Mouse (Mus musculus) adrenal gland, postnatal 14 days (tissue): ENCODE results near the gene Nek7. TPM values are rescaled to one million over a fixed set of nuclear protein-coding genes. Genes with fewer than 3 reads are reported as not detected.

Source experiments
- DNase-seq: peaks from one replicate; pipeline ENCODE4 v3.0.0; 2021; ENCODE audit warnings: mixed read lengths
- total RNA-seq: library from RNA; stranded (reverse); gene quantifications from 2 replicates; pipeline ENCODE4 v1.2.3, GENCODE M21; 2021

The Nek7 gene
- total RNA-seq, 1 experiment from 2014 or later, result 44.8 TPM

GRCm38 (mm10) chr1:138571038-138571441 lies 48.9 kb downstream of the Nek7 start:
- no peak for DNase-seq

DNA sequence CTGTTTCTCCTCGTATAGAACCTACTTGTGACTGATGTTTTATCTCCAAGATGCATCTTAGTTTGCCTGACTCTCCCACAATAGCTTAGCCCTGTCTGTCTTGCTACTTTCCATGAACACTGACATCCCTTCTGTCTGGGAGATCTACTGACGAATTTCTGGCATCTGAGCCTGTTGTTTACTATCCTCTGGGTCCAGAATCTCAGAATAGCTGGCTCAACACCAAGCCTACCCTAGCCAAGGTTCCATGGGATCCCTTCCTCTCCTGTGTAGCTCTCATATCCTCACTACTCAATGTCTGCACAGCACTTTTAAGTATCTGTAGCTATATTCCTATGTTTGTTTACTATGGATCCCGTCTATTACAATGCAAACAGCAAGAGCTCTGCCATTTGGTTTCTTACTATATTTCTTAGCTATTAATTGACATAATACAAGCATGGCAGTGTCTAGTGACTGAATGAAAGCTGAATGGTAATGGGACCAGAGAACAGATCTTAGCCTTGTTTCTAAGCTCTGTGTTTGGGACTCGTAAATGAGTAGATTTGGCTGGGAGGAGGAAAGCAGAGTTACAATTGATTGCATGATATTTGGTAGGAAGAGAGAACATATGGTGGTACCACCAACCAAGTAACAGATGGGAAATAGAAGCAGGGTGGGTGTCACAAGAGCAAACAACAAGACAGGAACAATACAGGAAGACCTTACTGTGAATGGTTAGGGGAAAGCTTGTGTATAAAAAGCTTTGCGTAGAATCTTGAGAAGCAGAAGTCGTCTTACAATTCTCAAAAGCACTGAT lies 51.3 kb downstream of the Nek7 start:
- DNase-seq, result no peak

GRCm38 (mm10) chr1:138567946-138568345 lies 52.0 kb downstream of the Nek7 start:
- DNase-seq, result no peak

DNA sequence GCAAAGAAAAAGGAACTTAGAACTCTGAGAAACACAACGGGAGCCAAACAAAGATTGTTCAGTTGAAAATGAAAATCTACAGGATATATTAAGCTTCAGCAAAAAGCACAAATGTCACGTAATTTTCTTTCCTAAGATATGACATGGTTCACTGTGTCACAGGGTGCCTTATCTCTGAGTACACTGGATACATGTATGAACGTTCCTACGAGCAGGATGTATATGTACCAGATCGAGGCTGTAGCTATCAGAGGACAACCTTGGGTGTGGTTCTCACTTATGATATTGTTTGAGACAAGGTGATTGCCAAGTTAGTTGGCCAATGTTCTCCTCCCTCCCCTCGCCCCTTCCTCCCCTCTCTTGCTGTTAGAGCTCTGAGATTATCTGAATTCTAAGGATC lies 55.3 kb downstream of the Nek7 start:
- DNase-seq, result no peak

DNA sequence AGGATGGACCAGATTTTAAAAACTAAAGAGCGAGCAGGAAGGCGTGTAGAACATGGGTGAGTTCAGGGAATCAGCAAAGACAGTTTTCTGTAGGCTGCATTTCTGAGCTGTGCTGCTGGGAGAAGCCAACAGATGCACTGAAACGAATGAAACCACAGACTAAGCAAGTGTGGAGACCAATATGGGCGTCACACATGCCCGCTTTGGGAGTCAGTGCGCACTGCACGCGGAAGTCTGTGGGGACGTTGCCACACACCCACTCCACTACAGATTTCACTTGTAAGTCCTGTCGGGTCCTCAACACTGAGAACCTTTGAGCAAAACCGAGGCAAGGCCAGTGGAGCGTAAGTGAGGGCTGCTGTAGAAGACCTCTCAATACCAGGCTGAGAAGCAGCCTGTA lies 59.2 kb downstream of the Nek7 start:
- no peak for DNase-seq

- no peak for DNase-seq
Measured at GRCm38 (mm10) chr1:138559213-138560101, 60.5 kb downstream of the Nek7 start.

- DNase-seq, result no peak
Measured at GRCm38 (mm10) chr1:138558342-138558741, 61.6 kb downstream of the Nek7 start.

- no peak for DNase-seq
Measured at GRCm38 (mm10) chr1:138554926-138555325, 65.0 kb downstream of the Nek7 start.

- peak; percentile 42 for DNase-seq
Measured at GRCm38 (mm10) chr1:138550184-138550583, 69.8 kb downstream of the Nek7 start.

DNA sequence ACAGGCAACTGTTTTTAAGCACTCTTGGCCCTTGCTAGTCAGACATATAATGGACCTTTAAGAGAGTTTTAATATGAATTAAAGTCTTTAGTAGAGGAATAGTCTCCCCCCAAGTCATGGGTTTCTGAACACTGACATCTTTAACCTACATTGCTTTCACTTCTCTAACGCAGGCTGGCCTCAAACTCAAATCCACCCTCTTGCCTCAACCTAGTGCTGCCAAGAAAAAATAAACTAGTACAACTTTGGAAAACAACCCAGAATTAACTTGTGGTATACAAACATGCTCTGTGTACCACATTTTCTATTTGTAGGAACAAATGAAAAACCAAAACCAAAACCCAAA lies 77.8 kb downstream of the Nek7 start:
- DNase-seq, result no peak

DNA sequence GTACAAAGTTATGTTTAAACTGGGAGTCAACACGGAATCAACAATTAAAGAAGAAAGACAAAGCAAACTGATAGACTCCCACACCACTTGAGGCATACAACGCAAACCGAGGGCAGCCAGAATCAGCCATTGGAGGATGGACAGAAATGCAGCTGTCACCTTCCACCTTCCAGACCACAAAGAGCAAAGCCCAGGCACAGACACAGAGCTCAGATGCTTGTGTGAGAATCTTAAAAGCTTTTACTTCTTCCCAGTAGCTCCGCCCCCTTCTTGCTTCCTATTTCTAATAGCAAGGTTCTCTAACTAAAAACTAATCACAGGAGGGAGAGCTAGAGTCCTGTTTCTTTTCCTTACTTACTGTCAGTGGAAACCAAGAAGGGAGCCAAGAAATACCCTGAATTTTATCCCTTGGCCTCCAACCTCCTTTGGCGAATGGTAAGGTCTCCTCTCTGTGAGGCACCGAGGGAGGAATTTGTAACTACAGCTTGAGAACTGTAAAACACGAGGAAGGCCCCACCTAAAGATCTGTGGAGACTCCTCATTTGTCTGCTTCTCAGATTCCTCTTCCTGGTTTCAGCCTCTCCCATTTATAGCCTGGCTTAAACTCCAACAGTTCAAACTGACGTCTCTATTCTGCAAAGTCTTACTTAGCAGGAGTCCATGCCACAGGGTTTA lies 78.3 kb downstream of the Nek7 start:
- no peak for DNase-seq

DNA sequence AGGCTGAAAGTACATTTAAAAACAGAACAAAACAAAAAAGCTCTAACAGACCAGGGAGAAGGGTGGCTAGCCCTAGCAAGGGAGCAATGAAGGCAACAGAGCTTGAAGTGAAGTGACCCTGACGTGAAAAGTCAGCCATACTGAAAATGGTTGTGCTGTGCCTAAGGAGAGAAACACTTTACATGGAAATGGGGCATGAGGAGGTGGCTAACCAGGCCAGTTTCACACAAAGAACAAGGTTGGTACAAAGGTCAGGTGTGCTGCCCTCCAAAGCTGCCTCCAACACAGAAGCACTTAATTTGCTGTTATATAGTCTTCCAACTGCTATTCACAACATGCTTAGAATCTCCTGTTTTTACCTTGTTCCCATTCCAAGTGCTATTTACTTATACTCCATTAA lies 80.2 kb downstream of the Nek7 start:
- no peak for DNase-seq

GRCm38 (mm10) chr1:138538217-138538616 lies 81.7 kb downstream of the Nek7 start:
- no peak for DNase-seq

GRCm38 (mm10) chr1:138535758-138536574 lies 84.0 kb downstream of the Nek7 start:
- no peak for DNase-seq

DNA sequence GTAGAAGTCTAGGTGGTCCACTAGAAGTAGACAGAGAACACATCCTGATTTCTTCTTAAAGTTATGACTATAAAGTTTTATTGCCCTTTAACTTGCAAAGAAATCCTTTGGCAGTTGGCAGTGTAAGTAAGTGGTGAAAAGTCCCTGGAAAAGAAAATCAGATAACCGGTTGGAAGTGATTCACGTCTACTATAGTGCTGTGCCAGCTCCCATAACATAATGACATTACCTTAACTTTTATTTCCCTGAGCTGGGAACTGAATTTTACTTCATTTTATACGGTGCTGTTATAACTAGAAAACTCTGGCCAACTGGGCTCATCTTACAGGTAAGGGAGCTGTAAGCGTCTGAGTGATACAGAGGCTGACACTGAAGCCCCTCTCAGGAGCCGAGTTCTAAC lies 89.3 kb downstream of the Nek7 start:
- DNase-seq, result no peak

GRCm38 (mm10) chr1:138523962-138524361 lies 96.0 kb downstream of the Nek7 start:
- DNase-seq, result no peak

- no peak for DNase-seq
Measured at GRCm38 (mm10) chr1:138518235-138518634, 101.7 kb downstream of the Nek7 start.

DNA sequence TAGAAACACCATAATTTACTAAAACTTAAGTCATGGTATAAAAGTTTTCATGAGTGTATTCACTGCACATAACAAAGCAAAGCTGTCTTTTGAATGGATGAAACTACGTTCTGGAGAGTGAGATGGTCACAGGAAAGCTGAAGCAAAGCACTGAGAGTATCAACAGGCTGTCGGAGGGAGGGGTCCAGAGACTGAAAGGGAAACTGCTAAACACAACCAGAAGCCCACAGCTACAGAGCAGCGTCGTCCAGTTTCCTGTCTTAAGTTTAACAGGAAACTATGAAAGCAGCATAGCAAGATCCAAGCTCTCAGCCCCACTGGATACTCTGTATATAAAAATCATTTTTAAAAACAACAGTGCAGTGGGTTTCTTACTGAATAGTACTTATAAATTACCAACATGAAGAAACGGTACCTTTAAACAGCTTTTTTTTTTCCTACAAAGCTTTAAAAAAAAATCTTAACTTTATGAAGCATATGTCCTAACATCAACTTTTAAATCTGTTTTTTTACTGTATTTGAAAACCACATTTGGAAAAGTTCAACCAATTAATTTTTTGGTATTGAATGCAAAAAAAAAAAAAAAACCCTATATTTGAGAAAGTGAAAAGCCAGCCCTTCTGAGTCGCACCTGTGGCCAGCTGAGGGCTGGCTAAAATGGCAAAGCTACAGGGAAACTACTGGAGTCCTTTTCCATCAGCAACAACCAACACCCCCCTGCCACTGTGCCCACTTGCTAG lies 102.4 kb downstream of the Nek7 start:
- no peak for DNase-seq

GRCm38 (mm10) chr1:138516946-138517345 lies 103.0 kb downstream of the Nek7 start:
- DNase-seq, result no peak

- no peak for DNase-seq
Measured at GRCm38 (mm10) chr1:138515362-138515761, 104.6 kb downstream of the Nek7 start.

DNA sequence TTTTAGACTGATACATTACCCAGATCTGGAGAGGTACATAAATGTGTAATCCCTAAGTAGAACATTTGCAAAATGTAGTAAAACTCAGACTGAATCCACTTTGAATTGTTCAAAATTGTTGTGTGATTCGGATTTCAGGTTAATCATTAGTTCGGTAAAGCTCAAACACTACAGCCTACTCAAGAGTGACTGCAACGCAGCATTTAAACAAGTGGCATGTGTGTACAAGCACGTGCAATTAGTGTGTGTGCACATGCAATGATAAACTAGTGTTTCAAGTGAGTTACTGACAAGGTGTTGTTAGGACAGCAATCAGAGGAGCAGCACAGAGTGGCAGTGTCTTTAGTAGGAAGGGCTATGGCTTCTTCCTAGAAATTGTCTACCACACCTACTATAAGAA lies 106.0 kb downstream of the Nek7 start:
- no peak for DNase-seq
